Mouse (Mus musculus) T-helper 1 cell (primary cell): ENCODE data around the gene Cdk2ap1.
"Not testable (repeated sequence)": the region's sequence is repeated elsewhere in the genome, so short reads cannot be mapped to it uniquely, and the experiment has no call there.

ENCODE experiments used
- in situ Hi-C: fragments of 300-600 bp; cut with MboI, MseI; formaldehyde crosslinking; loops from one replicate; pipeline ENCODE4 v1.15.1; 2025; ENCODE audit warnings: high pct_unique_total_duplicates

The Cdk2ap1 gene

GRCm38 (mm10) chr5:124351604-124352003, 11.3 kb downstream of the Cdk2ap1 start:
- in situ Hi-C loops: no loop called here

DNA sequence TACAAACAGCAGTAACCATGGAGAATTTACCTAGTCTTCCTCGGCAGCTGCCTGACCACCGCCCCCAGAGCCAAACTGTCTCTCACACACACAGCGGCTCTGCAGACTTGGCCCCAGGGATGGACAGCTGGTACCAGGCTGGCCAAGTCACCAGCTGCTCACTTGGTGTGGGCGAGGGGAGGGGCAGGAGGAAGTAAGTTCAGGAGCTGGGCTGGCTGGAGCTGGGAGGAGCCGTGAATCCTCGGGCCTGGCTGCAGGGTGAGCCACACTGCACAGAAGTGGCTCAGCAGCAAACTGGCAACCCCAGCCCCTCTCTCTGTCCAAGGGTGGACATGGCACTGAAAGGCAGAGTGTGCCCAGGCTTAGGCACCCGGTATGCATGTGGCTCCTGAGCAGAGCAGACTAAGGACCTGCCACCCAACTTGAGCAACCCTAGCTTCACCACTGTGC, 11.7 kb downstream of the Cdk2ap1 start:
- in situ Hi-C loops: no loop called here

DNA sequence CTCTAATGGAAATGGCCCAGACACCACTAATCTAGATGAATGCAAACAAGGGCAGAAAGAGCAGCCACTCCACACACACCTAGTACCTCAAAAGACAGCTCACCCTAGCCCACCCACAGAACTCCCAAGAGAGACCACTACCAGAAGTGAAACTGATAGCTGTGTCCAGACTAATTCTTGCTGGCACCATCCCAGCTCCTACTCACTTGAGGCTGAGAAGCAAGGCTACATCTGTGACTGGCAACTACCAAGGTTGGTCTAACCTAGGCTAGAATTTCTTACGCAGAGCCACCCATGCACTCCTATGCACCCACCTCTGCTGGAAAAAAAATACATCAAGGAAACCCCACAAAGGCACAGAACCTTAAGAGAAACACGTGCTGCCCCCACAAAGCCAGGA, 12.5 kb downstream of the Cdk2ap1 start:
- in situ Hi-C loops: no loop called here

DNA sequence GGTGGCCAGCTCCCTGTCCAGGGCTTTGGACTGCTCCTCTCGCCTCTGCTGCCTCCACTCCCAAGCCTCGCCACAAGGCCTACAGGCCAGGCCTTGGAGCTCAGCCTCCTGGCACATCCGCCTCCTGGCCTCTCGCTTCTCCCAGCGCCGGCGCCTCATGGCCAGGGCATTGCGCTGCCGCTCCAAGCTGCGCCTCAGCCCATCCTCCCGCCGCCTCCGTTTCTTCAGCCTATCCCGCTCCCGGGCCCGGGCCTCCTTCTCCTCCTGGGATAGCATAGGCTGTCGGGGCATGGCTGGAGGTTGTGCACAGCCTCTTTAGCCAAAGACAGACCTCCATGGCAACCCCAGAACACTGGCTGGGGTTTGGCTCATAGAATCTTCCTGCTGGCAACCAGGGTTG, 13.7 kb downstream of the Cdk2ap1 start:
- in situ Hi-C loops: loop anchor here (25.0 kb wide), 1 partner anchor 513 kb away; the partner anchor contains the start of genes Ccdc92 and Zfp664

- in situ Hi-C loops: loop anchor here (25.0 kb wide), 1 partner anchor 519 kb away; the partner anchor contains the start of genes Ccdc92 and Zfp664
Observed at GRCm38 (mm10) chr5:124342897-124343296, 20.0 kb downstream of the Cdk2ap1 start.

DNA sequence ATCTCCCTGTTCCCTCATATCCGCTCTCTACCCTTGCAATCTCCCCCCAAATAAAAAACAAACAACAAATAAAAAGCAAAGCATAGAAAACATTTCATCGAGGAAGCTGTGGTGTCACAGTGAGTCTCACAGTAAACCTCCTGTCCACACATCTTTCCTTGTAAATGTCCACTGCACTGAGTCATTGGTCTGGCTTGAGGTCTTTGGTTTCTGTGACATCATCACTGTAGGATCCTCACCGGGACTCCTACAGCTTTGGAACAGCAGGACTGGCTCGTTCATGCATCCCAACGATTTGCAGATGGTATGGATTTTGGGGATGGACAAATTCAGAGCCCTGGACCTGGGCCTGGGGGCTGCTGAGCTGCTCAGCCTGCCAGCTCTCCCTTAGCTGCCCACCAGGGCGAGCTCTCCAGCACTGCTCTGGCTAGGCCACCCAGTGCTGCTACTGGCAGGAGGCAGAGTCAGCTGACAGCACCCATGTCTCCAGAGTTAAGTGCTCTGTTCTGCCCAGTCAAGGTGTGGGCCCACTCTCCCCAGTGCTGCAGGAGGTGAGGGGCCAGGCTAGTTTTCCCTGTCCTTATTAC, 21.0 kb downstream of the Cdk2ap1 start:
- in situ Hi-C loops: loop anchor here (25.0 kb wide), 1 partner anchor 520 kb away; the partner anchor contains the start of genes Ccdc92 and Zfp664

- in situ Hi-C loops: loop anchor here (25.0 kb wide), 1 partner anchor 524 kb away; the partner anchor contains the start of genes Ccdc92 and Zfp664
Observed at GRCm38 (mm10) chr5:124338791-124339190, 24.1 kb downstream of the Cdk2ap1 start.

DNA sequence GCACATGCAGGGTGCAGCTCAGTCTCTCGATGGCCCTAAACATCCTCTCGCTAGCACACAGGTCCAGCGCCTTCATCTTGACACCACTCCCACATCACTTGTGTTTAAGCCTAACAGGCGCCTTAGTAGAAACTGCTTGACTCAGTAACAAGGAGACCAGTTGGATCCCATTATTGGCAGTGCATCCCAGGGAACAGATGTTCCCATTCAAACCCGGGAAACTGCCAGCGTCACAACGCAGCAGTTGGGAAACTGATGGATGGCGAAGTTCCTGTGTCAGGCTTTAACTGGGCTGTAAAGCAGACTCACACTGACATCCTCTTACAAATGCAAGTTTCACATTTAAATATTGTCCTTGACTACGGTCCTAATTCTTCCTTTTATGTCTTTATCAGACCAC, 25.0 kb downstream of the Cdk2ap1 start:
- in situ Hi-C loops: loop anchor here (25.0 kb wide), 1 partner anchor 524 kb away; the partner anchor contains the start of genes Ccdc92 and Zfp664

DNA sequence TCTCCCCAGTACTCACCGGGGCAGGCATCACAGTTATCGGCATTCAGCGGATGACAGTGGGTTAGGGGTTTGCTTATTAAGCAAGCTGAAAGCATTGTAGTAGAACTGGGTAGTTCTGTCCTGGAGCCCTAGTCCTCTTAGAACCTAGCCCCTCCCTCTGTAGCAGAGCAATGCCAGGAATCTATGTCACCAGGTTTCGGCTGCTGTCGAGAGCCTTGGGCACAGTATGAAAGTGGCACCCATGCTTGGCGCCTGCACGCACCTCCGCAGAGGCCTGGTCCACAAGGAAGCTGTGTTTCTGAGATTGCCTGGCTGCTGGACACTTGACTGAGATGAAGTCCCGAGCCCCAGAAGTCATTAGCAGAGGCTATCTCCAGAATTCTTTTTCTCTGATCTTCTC, 25.8 kb downstream of the Cdk2ap1 start:
- in situ Hi-C loops: loop anchor here (25.0 kb wide), 1 partner anchor 525 kb away; the partner anchor contains the start of genes Ccdc92 and Zfp664

- in situ Hi-C loops: loop anchor here (25.0 kb wide), 1 partner anchor 528 kb away; the partner anchor contains the start of genes Ccdc92 and Zfp664
Observed at GRCm38 (mm10) chr5:124334392-124334791, 28.5 kb downstream of the Cdk2ap1 start.

DNA sequence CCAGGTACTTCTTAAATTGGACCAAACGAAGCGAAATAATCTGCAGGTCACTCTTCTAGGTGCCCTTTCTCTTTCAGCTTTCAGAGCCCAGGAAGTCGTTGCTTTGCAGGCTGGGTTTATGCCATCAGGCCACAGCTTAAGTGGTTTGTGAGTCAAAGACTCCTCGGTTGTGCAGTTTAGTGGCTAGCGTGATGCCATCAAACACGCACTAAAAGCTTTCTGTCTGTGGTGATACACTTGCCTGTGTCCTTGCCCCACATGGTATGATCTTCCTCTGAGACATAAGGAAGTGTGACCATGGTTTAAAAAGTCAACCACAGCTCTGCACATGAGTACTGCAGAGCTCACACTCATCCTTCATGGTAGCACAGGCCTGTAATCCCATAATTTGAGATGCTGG, 32.8 kb downstream of the Cdk2ap1 start:
- in situ Hi-C loops: loop anchor here (25.0 kb wide), 1 partner anchor 532 kb away; the partner anchor contains the start of genes Ccdc92 and Zfp664

- in situ Hi-C loops: loop anchor here (25.0 kb wide), 1 partner anchor 535 kb away; the partner anchor contains the start of genes Ccdc92 and Zfp664
Observed at GRCm38 (mm10) chr5:124327510-124328364, 35.1 kb downstream of the Cdk2ap1 start, which contains the start of the genes Mphosph9 and 2810006K23Rik. Gene Mphosph9 (minus strand): TSS chr5:124327972. Gene 2810006K23Rik (plus strand): TSS chr5:124328089.

DNA sequence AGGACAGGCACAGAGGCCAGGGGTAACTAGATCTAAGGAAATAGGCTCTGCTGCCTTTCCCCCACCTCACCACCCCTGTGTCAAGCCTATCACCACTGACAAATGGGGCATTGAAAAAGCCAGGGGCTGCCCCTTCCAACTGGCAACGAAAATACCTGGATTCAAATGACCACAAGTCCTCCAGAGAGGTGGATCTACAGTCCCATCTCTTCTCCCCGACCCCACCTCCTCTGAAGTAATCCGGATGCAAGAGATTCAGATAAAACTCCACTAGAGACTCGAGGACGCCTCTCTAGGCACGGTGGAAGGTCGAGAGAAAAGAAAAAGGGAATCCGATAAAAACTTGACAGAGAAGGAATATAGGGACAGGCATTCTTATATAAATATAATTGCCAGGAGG, 36.1 kb downstream of the Cdk2ap1 start:
- in situ Hi-C loops: loop anchor here (25.0 kb wide), 1 partner anchor 535 kb away; the partner anchor contains the start of genes Ccdc92 and Zfp664

DNA sequence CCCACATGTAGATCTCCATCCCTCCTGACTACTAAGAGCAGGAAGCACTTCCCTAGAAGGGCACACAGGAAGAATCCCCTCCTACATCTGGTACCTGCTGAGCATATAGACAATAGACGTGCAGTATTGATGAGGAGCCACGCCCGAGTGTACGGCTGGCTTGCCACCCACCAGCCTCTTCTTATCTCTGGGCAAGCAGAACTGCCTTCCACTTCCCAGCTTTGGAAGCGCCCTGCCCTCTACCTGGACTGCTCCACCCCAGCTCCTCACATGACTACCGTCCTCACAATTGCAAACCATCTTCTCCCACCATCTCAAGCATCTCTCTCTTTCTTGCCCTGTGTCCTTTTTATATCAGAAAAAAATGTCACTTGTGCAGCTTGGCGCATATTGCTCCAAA, 45.2 kb downstream of the Cdk2ap1 start:
- in situ Hi-C loops: no loop called here

DNA sequence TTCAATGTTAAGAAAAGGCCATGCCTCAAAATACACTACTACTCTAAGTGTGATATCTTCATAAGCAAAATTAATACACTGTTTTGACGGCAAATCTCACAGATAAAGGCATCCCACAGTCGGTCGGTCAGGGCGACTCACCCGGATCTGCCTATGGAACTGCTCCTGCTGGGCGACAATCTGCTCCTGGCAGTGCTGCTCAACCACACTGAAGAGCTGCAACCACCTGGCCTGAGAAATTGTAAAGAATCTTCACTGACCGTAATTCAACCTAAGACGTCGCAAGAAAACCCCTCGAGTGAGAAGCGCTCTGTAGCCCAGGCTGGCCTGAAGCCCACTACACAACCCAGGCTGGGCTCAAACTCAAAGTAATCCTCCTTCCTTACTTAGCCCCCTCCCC, 46.9 kb downstream of the Cdk2ap1 start:
- in situ Hi-C loops: no loop called here

DNA sequence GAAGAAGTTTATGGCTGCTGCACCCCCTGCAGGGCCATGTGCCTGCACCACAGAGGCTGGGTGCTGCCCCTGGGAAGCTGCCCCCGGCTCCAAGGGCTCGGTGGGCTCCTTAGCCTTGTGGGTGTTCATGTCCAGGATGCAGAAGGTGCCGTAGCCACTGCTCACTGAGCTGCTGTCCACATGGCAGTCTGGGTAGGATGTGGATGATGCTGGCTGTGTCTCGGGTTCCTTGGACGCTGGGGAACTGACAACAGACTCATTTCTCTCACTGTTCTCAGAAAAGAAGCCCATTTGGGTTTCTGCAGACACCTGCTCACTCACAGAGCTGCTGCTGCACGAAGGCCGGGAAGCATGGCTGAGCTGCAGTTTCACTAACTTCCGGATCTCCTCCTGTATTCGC, 47.4 kb downstream of the Cdk2ap1 start:
- in situ Hi-C loops: no loop called here

GRCm38 (mm10) chr5:124310091-124310490, 52.8 kb downstream of the Cdk2ap1 start:
- in situ Hi-C loops: no loop called here

GRCm38 (mm10) chr5:124309155-124309554, 53.7 kb downstream of the Cdk2ap1 start:
- in situ Hi-C loops: no loop called here

- in situ Hi-C loops: not testable (repeated sequence)
Observed at GRCm38 (mm10) chr5:124302853-124303252, 60.0 kb downstream of the Cdk2ap1 start.

GRCm38 (mm10) chr5:124300132-124300531, 62.8 kb downstream of the Cdk2ap1 start:
- in situ Hi-C loops: no loop called here

- in situ Hi-C loops: not testable (repeated sequence)
Observed at GRCm38 (mm10) chr5:124299307-124299706, 63.6 kb downstream of the Cdk2ap1 start.

GRCm38 (mm10) chr5:124296475-124296874, 66.4 kb downstream of the Cdk2ap1 start:
- in situ Hi-C loops: no loop called here
